Mouse (Mus musculus): ENCODE data around the gene Svep1.

Gene Svep1

GRCm38 (mm10) chr4:58170430-58170829, 36.2 kb downstream of the Svep1 start:
- no peak for DNase-seq (ENCODE audit: low spot score)

GRCm38 (mm10) chr4:58169918-58170317, 36.7 kb downstream of the Svep1 start:
- DNase-seq (ENCODE audit: low spot score), result no peak

GRCm38 (mm10) chr4:58168366-58168765, 38.3 kb downstream of the Svep1 start:
- DNase-seq (ENCODE audit: low spot score), result no peak

GRCm38 (mm10) chr4:58165711-58166110, 40.9 kb downstream of the Svep1 start:
- no peak for DNase-seq (ENCODE audit: low spot score)

GRCm38 (mm10) chr4:58161901-58162300, 44.8 kb downstream of the Svep1 start:
- no peak for DNase-seq (ENCODE audit: low spot score)

GRCm38 (mm10) chr4:58159564-58159963, 47.1 kb downstream of the Svep1 start:
- no peak for DNase-seq (ENCODE audit: low spot score)

GRCm38 (mm10) chr4:58150301-58150700, 56.4 kb downstream of the Svep1 start:
- no peak for DNase-seq (ENCODE audit: low spot score)

GRCm38 (mm10) chr4:58149186-58149585, 57.5 kb downstream of the Svep1 start:
- DNase-seq (ENCODE audit: low spot score), result no peak

GRCm38 (mm10) chr4:58148547-58148946, 58.1 kb downstream of the Svep1 start:
- no peak for DNase-seq (ENCODE audit: low spot score)

- DNase-seq (ENCODE audit: low spot score), result peak; percentile 9
Measured at GRCm38 (mm10) chr4:58146676-58147075, 60.0 kb downstream of the Svep1 start.

- DNase-seq (ENCODE audit: low spot score), result no peak
Measured at GRCm38 (mm10) chr4:58139764-58140556, 66.7 kb downstream of the Svep1 start.

- no peak for DNase-seq (ENCODE audit: low spot score)
Measured at GRCm38 (mm10) chr4:58139241-58139640, 67.4 kb downstream of the Svep1 start.

- DNase-seq (ENCODE audit: low spot score), result no peak
Measured at GRCm38 (mm10) chr4:58133610-58134309, 72.9 kb downstream of the Svep1 start.

GRCm38 (mm10) chr4:58129844-58130243, 76.8 kb downstream of the Svep1 start:
- DNase-seq (ENCODE audit: low spot score), result no peak

GRCm38 (mm10) chr4:58127024-58127423, 79.6 kb downstream of the Svep1 start:
- DNase-seq (ENCODE audit: low spot score), result no peak

- no peak for DNase-seq (ENCODE audit: low spot score)
Measured at GRCm38 (mm10) chr4:58115452-58115851, 91.2 kb downstream of the Svep1 start.

- DNase-seq (ENCODE audit: low spot score), result no peak
Measured at GRCm38 (mm10) chr4:58111008-58111407, 95.7 kb downstream of the Svep1 start.

- no peak for DNase-seq (ENCODE audit: low spot score)
Measured at GRCm38 (mm10) chr4:58109793-58110192, 96.9 kb downstream of the Svep1 start.

GRCm38 (mm10) chr4:58108364-58108763, 98.3 kb downstream of the Svep1 start:
- DNase-seq (ENCODE audit: low spot score), result no peak

- DNase-seq (ENCODE audit: low spot score), result no peak
Measured at GRCm38 (mm10) chr4:58097732-58098131, 108.9 kb downstream of the Svep1 start.

GRCm38 (mm10) chr4:58086738-58087137, 119.9 kb downstream of the Svep1 start:
- DNase-seq (ENCODE audit: low spot score), result no peak

GRCm38 (mm10) chr4:58086151-58086550, 120.5 kb downstream of the Svep1 start:
- DNase-seq (ENCODE audit: low spot score), result no peak

GRCm38 (mm10) chr4:58085340-58085739, 121.3 kb downstream of the Svep1 start:
- no peak for DNase-seq (ENCODE audit: low spot score)
